Mouse (Mus musculus): Measurements from ENCODE around the gene Siah1a.

- no peak for TF ChIP-seq POLR2A (IDR thresholded peaks at IDR 0.05; ENCODE audit: insufficient read depth, low read depth, low read length)
- TF ChIP-seq CTCF (IDR thresholded peaks at IDR 0.05; ENCODE audit: insufficient read depth, low read depth, low read length), result no peak
Observed at GRCm38 (mm10) chr8:86746511-86746910, 777 bp upstream of the Siah1a start.
